Mouse (Mus musculus): ENCODE measurements at regions not wholly inside any gene's neighbourhood (a gene's known extent, or its start where the extent isn't known, plus 50 kb on each side); places are given as distances from the start of the nearest gene placed in this dataset.

DNA sequence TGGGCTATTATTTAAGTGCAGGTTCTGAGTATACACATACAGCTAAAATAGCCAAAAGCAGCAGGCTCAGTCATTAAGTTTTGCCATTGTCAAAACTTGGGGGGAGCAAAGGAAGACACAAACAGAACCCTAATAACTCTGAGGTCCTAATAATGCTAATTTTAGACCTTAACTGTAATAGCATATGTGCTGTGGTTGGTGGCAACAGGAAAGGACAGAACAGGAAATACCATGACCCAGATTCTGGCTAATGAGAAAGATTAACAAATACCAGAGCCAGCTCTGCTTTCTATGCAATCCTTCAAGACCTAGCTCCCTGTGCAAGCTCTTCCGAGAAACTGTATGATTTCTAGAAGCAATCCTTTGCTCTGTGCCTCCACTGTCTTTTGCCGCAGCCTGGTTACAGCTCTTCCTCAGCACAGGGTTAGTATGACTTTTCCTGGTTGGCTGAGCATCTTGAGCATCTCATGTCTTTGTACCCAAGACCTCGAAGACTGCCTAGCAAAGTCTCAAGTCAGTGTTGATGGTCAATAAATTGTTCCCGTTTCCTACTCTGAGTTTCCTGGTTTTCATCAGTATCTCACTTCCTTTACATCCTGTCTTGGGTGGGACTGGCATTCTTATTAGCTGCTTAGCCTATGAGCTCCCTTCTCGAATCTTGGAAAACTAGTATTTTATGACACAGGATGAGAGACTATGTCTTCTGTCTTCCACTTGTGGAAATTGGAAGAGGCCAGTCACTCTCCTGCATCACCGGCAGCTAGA, 49.9 kb upstream of the Eed start:
- DNase-seq: no peak

DNA sequence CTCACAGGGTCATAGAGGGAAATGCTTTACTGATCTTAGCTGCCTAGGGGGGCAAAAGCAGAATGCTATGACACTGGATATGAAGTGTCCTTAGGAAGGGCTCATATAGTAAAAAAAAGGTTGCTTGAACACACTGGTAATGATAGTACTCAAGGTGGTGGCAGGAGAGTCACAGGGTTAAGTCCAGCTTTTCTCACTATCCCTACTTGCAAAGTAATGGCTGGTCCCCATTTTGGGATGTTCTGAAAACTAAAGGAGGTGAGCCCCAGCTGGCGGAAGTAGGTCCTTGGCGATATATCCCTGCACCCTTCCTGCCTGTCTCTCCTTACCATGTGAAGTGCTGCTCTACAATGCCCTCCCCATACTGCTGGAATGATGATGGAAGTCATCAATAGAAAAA, 52.3 kb upstream of the Eed start:
- no peak for DNase-seq

DNA sequence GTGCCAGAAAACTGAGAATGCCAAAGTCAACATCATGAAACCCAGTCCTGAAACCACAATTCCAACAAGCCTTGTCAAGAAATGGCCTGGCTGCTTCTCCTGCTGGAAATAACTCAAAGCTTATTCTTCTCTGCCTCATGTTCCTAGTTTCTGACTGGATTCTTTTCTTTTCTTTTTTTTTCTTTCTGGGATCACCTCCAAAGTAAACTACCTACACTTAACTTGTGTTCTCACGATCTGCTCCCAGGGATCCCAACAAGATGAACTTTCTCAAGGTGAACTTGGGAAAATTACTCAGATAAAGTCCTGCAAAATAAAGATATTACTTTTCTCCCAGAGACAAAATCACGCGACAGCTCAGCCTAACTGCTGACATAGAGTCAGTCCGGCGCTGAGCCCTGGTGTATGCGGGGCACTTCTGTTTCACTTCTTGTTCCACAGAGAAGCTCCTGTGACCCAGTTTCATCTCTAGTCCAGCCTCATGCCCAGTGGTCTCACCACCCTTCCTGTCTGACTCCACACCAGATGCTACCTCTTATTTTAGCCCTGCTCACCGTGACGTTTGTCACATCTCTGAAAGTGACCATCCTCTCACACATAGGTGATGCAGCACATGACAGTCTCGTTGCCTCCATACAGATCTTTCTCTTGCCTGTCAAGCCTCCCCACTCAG, 53.0 kb upstream of the Eed start:
- no peak for DNase-seq

DNA sequence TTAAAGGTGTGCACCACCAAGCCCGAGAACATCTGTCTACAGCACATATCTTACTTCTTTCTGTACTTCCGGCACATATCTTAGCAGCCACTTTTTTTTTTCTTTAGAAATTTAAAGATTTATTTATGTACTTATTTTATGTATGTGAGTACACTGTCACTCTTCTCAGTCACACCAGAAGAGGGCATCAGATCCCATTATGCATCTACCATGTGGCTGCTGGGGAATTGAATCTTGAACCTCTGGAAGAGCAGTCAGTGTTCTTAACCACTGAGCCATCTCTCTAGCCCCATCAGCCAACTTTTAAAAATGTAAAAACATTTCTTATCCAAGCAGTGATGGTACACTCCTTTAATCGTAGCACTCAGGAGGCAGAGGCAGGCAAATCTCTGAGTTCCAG, 53.7 kb upstream of the Eed start:
- DNase-seq: no peak

DNA sequence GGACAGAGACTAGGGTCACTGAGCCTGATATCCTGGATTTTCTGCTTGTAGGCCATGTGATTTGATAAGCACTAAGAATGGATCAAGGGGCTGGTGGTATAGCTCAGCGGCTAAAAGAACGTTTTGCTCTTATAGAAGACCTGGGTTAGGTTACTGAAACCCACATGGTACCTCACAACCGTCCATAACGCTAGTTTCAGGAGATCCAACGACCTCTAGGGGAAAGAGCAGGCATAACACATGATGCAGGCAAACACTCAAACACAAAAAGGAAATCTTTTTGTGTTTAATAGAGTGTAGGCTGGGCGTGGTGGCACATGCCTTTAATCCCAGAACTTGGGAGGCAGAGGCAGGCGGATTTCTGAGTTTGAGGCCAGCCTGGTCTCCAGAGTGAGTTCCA, 54.6 kb upstream of the Eed start:
- DNase-seq: no peak

DNA sequence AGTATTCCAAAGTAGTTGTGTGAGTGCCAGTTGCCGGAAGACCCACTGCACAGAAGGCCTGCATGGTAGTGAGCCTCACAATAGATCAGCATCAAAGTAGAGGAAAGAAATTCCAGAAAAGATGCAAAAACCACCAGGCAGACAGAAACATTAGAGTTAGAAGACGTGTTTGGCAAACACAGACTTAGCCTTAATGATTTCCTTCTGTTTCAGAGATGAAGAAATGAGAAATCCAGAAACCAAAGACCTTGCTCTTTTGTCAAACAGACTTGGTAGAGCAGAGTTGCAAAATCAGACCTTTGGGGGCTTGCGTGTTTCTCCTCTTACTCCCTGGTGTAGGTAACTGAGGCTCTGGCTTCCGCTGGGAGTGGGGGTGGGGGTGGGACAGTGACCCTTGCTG, 57.0 kb upstream of the Eed start:
- DNase-seq: no peak

DNA sequence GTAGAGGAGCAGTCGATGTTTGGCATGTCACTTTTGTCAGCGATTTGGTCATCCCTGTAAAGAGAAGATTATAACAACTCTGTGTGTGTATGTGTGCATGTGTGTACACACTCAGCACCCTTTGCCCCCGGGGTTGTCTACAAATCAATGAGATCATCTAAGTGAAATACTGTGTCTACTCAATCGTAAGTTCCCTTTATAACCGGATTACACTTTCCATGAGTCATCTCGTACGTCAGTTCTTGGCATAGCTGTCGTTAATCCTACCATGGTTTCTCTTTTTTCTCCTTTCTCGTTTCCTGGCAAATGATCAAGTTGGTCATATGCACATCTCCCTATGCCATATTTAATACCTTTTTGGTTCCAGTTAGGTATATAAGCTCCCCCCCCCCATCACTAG, 58.7 kb upstream of the Eed start:
- no peak for DNase-seq

GRCm38 (mm10) chr7:90040581-90041340, 60.0 kb upstream of the Eed start:
- no peak for DNase-seq

- DNase-seq: no peak
Measured at GRCm38 (mm10) chr7:90041565-90042024, 60.8 kb upstream of the Eed start.

DNA sequence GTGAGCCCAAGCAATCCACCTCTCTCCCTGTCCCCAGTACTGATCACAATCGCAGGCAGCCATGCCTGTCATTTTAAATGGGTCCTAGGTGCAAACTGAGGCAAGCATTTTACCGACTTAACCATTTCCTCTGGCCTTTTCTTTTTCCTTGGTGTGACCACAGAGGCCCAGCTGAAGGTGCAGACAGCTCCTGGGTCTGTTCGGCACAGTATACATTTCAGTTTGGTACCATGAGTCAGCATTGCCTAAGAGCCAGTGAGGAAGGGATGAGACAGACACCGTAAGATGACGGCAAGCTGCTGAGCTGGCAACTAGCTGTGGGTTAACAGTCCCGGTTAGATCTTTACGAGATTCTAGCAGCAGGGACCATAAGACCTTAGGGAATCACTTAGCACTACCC, 61.6 kb upstream of the Eed start:
- DNase-seq: no peak

DNA sequence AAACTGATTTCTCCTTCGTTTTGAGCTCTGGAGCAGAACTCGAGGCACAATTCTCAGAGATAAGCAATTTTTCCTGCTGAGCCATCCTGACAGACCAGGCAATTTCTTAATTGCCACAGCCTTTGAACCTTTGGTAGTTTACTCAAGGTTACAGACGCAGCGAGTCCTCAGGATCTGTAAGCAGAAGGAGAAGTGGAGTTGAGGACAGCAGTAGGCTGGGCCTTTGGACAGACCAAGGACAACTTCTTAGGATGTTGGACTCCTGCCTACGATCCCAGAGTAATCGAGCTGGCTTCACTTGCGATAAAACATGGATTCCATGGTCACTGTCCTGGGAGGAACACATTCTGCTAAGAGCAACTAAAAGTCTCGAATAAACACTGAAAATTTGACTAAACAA, 62.7 kb upstream of the Eed start:
- no peak for DNase-seq

- no peak for DNase-seq
Measured at GRCm38 (mm10) chr7:90044100-90044698, 63.4 kb upstream of the Eed start.

- DNase-seq: no peak
Measured at GRCm38 (mm10) chr7:90045208-90045800, 64.5 kb upstream of the Eed start.

DNA sequence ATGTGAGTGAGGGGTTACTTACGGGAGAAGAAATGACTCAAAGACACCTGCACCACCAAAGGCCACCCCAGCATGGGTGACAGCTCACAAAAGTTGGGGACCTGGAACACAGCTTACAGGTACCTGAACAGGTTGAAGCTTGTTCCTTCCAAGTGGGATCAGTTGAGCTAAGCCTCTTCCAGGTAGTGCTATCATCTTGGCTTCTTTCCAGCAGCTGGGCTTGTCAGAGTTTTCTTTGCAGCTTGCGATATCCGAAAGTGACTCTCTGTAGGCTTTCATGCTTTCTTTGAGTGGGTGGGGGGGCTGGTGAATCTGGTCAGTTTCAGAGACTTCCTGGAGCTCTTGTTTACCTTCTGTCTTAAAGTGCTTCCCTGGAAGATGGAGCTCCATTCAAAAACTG, 65.4 kb upstream of the Eed start:
- DNase-seq: no peak

GRCm38 (mm10) chr7:90046862-90047261, 66.1 kb upstream of the Eed start:
- no peak for DNase-seq

- DNase-seq: no peak
Measured at GRCm38 (mm10) chr7:90048401-90049307, 67.9 kb upstream of the Eed start.

DNA sequence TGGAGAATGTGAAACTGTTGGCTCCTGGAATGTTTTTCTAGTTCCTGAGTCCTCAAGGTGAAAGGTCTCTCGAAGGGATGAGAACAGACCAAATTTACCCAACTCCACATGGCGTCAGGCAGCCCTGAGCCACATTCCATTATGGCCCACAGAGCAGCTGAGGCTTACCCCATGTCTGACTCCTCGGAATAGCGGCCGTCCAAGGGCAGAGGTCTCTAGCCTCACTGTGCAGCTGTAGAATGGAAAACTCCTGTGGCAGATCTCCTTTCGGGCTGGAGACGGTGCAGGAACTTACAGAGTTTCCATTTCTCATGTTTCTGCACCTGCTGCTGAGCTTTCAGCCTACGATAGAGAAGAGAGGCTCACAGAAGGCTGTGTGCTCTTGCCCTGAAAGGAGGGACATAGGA, 69.1 kb upstream of the Eed start:
- no peak for DNase-seq

- DNase-seq: no peak
Measured at GRCm38 (mm10) chr7:90054795-90055511, 74.2 kb upstream of the Eed start.

DNA sequence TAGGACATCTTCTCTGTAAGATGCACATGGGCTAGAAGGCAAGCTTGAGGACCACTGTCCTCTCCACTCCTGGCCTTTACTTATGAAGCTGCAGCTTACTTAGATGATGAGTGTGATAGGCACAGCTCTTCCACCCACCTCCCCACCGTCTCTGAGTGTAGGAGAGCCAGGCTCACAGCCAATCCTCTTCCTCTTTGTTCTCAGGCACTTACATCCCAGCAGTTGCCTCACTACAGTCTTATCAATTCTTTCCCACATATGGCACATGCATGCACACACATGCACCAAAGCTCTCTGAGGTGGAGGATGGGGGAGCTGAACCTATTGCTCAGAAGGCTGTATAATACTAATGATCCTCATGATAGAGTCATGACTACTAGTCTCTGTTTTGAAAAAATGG, 72.1 kb upstream of the Picalm start:
- no peak for DNase-seq

GRCm38 (mm10) chr7:90058636-90059035, 71.4 kb upstream of the Picalm start:
- DNase-seq: no peak

DNA sequence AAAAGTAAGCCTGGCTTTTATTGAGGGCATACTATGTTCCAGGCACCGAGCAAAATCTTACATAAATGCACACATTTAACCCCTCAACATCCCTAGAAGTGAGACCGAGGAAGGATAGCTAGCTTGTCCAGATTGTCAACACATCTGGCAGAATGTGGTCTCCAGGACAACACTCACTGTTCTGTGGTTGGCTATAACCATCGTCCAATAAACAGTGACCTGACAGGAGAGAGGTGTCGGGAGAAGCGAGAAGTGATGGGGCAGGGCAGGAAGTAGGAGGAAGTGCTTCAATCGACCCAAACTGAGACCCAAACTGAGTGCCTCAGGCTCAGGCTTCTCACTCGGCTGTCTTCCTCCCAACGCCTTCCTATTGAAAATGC, 70.8 kb upstream of the Picalm start:
- no peak for DNase-seq

Measured in right cerebral cortex, postnatal 25 days (tissue).